Mouse (Mus musculus): ENCODE data around the gene Ms4a2.

The Ms4a2 gene

GRCm38 (mm10) chr19:11589205-11589604, 34.3 kb downstream of the Ms4a2 start:
- no peak for DNase-seq (ENCODE audit: low spot score)

GRCm38 (mm10) chr19:11574965-11575364, 48.6 kb downstream of the Ms4a2 start:
- no peak for DNase-seq (ENCODE audit: low spot score)

All from testis, postnatal 10 days (tissue).